Mouse (Mus musculus): Measurements from ENCODE around the gene Ppp2r5c.

DNA sequence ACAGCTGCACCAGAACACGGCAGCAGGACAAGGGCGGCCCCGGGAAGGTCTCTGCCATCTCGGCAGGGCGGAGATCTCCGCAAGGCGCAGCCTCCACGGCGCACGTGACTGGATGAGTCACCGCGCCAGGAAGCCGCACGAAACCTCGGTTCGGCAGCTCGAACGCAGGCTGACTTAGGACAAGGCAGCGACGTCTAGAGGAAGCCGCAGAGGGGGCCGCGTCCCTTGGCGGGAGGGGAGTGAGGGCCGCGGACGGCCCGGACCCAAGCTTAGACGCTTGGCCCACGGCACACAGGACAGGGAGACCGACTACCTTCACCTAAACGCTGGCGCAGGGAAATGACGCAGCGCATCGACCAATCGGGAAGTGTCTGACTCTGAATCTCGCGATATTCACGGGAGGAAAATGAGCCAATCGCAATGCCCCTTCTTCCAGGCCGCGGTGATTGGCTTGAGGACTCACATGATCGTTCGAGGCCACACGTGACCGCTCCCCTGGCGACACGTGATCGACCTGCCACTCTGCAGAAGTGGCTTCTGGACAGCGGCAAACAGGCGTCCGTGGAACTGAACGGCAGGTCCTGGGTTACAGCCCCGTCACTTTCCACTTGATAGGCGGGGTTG lies 144.5 kb downstream of the Ppp2r5c start:
- TF ChIP-seq CTCF (IDR thresholded peaks at IDR 0.05; ENCODE audit: extremely low read depth, insufficient read depth, insufficient read length, insufficient replicate concordance) = no peak
- peak; percentile 29; the same call in 1 of the 2 replicates for TF ChIP-seq POLR2A (IDR thresholded peaks at IDR 0.05; ENCODE audit: low read depth, low read length)

Measured in spleen, adult 2 months (tissue).